Mouse (Mus musculus): ENCODE measurements at regions not wholly inside any gene's neighbourhood (a gene's known extent, or its start where the extent isn't known, plus 50 kb on each side); places are given as distances from the start of the nearest gene placed in this dataset.

DNA sequence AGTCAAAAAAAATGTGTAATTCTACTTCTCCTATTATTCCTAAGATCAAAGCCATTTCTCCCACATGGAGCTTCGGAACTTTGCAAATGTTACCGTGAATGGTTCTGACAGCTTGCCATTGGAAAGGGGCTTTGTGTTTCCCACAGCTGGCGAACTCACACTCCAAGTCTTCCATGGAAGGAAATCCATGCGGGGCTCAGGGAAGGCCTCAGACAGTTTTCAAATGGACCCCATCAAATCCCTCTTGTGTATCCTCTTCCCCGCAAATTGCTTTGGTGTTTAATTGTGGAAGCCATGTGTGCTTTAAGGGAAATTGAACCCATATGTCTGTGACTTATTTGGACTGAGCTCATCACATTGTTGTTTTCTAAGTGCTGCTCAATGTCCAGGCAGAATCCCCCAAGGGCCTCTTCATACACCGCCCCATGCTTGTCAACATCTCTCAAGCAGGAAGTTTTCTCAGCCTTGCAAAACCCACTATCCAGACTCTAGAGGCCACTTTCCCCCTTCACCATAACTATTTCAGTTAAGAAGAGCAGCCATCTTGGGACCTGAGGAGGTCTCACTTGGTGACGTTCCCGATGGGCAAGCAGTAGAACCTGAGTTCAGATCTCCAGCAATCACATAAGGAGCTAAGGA, 310.1 kb upstream of the Prkcq start:
- no peak for TF ChIP-seq CTCF (IDR thresholded peaks at IDR 0.05; ENCODE audit: borderline replicate concordance, insufficient read depth, low read depth, low read length)
- TF ChIP-seq POLR2A (IDR thresholded peaks at IDR 0.05; ENCODE audit: borderline replicate concordance, insufficient read depth, low read length) = no peak
